Mouse (Mus musculus) liver, adult 2 months (tissue): ENCODE measurements around the gene Nars2. TPM values are rescaled to one million over a fixed set of nuclear protein-coding genes. Genes with fewer than 3 reads are reported as not detected.

ENCODE experiments used
- DNase-seq: peaks from one replicate; pipeline ENCODE4 v3.0.0-alpha.2; 2011; ENCODE audit warnings: low read depth, low spot score; ENCODE audit errors: extremely low read depth
- H3K27ac ChIP-seq: fragments of 200-500 bp; replicated peaks from 2 replicates; pipeline ENCODE4 v1.5.1; 2012; ENCODE audit warnings: low read depth, mild to moderate bottlenecking, control low read depth, inconsistent platforms, low read length; ENCODE audit not compliant: insufficient read depth
- H3K27me3 ChIP-seq: fragments of 200-500 bp; 2 replicates; pipeline ENCODE4 v1.6.1; 2012; ENCODE audit warnings: mild to moderate bottlenecking, moderate library complexity, low read length, inconsistent platforms; ENCODE audit not compliant: control insufficient read depth, insufficient read depth
- H3K36me3 ChIP-seq: fragments of 200-500 bp; 2 replicates; pipeline ENCODE4 v1.6.1; 2012; ENCODE audit warnings: low read length, inconsistent platforms; ENCODE audit not compliant: control insufficient read depth, insufficient read depth
- H3K4me1 ChIP-seq: fragments of 200-500 bp; 2 replicates; pipeline ENCODE4 v1.6.1; 2011; ENCODE audit warnings: low read length; ENCODE audit not compliant: control insufficient read depth, insufficient read depth
- H3K4me3 ChIP-seq: fragments of 200-500 bp; 2 replicates; pipeline ENCODE4 v1.5.1; 2011; ENCODE audit warnings: low read depth, mild to moderate bottlenecking, control low read depth, low read length, moderate library complexity; ENCODE audit not compliant: insufficient read depth
- H3K79me2 ChIP-seq: fragments of 200-500 bp; 2 replicates; pipeline ENCODE4 v1.6.1; 2012; ENCODE audit warnings: inconsistent platforms, mild to moderate bottlenecking, low read length, moderate library complexity; ENCODE audit not compliant: control insufficient read depth, insufficient read depth
- H3K9ac ChIP-seq: fragments of 200-500 bp; 2 replicates; pipeline ENCODE4 v1.6.1; 2012; ENCODE audit warnings: low read depth, mild to moderate bottlenecking, control low read depth, inconsistent platforms, low read length
- CTCF ChIP-seq: fragments of 200-500 bp; IDR thresholded peaks from 2 replicates; pipeline ENCODE4 v1.5.1; 2011; ENCODE audit warnings: low read depth, low read length, control low read depth
- POLR2A ChIP-seq: fragments of 200-500 bp; IDR thresholded peaks from 2 replicates; pipeline ENCODE4 v1.6.1; 2011; ENCODE audit warnings: low read length, control low read depth; ENCODE audit not compliant: insufficient read depth; ENCODE audit errors: extremely low read depth
- whole genome bisulfite sequencing: fragments of 180-500 bp; shearing (Covaris S2); methylation state at CpG from one replicate; pipeline ENCODE4 v1.1.7; 2018; 5-methylcytosine and 5-hydroxymethylcytosine counted together
- polyA plus RNA-seq: library from polyadenylated mRNA; depleted of rRNA; stranded (reverse); fragments of >200 nt; gene quantifications from 2 replicates; pipeline ENCODE4 v1.2.3, GENCODE M21; 2012
- total RNA-seq: library from RNA; depleted of rRNA; stranded (reverse); fragments of >200 nt; gene quantifications from 2 replicates; pipeline ENCODE4 v1.2.3, GENCODE M21; 2014

Gene Nars2
- total and polyA plus RNA-seq, 2 experiments: 6.9 to 17.3 TPM

DNA sequence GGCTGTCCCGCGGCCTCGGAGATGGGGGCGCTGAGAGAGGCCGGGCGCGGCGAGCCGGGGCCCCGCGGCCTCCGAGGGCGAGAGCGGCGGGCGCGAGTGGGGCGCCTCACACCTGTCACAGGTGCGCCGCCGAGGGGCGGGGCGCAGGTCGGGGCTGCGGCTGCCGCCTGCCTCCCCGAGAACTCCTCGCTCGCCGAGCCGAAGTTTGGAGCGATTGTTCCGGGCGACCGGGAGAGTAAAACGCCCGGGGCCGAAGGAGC is 130.6 kb downstream of the Nars2 start:
- no peak for TF ChIP-seq CTCF
- no peak for TF ChIP-seq POLR2A
- no peak for DNase-seq
- Histone ChIP-seq H3K4me3 (peak overlapping the region; percentile 70), H3K27ac (peak overlapping the region; percentile 44), H3K79me2 (no peaks in the 10 kb centered on the region), H3K4me1 (peaks cover 10% of the 10 kb centered on the region; the same call in 1 of the 2 replicates), H3K27me3 (no peaks in the 10 kb centered on the region; the same call in 1 of the 2 replicates), H3K9ac (peak overlapping the region; percentile 90), H3K36me3 (no peaks in the 10 kb centered on the region)
- under 1% methylated on average over 30 of the region's 38 CpGs for WGBS

DNA sequence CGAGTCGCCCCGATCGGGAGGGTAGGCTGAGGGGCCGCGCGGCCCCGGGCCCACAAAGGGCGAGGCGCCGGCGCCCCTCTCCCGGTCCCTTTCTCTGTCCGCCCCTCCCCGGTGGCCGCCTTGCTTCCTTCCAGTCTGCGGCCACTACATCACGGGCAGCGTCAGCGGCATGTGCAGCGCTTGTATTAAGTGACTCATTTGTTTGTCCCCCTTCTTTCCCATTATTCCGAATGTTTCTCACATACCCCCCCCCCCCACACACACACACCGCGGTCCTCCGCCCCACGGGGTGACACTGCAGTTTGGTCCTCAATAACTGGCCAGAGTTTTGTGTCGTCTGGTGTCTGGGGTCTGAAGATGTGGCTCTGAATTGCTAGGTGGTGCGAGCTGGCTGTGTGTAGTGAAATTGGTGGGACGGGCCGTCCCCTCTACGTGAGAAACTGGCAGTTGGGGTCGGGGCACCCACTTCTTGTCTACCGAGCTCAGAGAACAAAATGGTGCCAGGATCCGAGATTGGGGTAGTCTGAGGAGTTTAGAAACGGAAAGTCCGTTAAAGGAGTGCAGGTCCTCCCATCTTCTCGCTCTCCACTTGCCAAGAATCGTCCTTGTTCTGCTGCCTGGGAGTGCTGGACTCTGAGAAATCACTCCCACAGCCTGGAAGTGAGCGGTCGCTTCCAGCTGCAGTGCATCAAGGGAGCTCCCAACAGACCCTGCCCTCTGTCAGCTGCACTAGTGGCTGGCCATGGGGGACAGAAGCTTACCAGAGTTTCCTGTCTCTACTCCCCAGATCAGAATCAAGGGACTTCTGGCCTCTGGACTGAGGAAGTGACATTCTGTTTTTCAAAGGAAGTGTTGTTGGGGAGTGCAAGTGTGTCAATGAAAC is 131.2 kb downstream of the Nars2 start:
- peak overlapping the region; percentile 73 for H3K27ac ChIP-seq
- no peaks in the 10 kb centered on the region for H3K79me2 ChIP-seq
- H3K9ac ChIP-seq: peak overlapping the region; percentile 90
- H3K36me3 ChIP-seq: no peaks in the 10 kb centered on the region
- no peaks in the 10 kb centered on the region; the same call in 1 of the 2 replicates for H3K27me3 ChIP-seq
- TF ChIP-seq CTCF (no peak), POLR2A (no peak)
- peak overlapping the region; percentile 70 for H3K4me3 ChIP-seq
- 5% methylated on average over 31 of the region's 40 CpGs for WGBS
- peak; percentile 48 for DNase-seq
- H3K4me1 ChIP-seq: peaks cover 10% of the 10 kb centered on the region; the same call in 1 of the 2 replicates

DNA sequence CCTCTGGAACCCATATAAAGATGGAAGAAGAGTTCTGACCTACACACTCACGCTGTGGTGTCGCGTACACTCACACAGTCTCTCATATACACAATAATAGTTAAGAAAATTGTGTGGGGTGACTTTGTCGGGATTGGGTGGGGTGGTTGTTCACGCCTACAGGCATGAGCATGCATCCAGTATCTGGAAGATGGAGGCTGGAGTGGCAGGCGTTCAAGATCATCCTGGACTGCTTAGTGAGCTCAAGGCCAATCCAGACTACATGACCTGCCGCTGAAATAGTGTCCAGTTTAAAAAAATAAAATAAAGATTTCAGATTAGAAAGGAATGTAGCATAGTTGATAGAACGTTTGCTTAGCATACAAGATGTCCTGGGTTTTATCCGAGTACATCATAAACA is 132.3 kb downstream of the Nars2 start:
- WGBS: 77% methylated on average over 9 of the region's 9 CpGs
- Histone ChIP-seq H3K4me3 (no peak overlapping the region), H3K79me2 (no peaks in the 10 kb centered on the region), H3K4me1 (peaks cover 10% of the 10 kb centered on the region; the same call in 1 of the 2 replicates), H3K9ac (no peak overlapping the region), H3K27ac (no peak overlapping the region), H3K36me3 (no peaks in the 10 kb centered on the region), H3K27me3 (no peaks in the 10 kb centered on the region; the same call in 1 of the 2 replicates)
- TF ChIP-seq POLR2A: no peak
- TF ChIP-seq CTCF: no peak
- no peak for DNase-seq

DNA sequence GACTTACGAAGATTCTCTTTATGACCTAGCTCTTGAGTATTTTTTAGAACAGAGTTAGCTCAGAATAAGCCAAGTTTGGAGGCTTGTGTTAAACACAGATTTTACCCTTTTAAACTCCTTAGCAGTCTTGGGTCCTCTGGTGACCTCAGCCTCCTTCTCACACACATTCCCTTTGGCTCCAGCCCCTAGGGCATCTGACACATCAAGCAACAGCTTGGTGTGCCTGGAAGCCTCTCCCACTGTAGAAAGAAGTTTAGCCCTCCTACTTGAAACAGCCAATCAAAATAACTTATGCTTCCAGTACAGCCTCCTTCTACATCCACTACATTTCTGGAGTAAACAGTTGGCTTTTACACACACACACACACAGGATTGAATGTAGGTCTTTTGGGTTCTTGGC is 132.9 kb downstream of the Nars2 start:
- Histone ChIP-seq H3K27ac (no peak overlapping the region), H3K4me1 (peaks cover 9% of the 10 kb centered on the region; the same call in 1 of the 2 replicates), H3K4me3 (no peak overlapping the region), H3K79me2 (no peaks in the 10 kb centered on the region), H3K36me3 (no peaks in the 10 kb centered on the region), H3K9ac (no peak overlapping the region), H3K27me3 (no peaks in the 10 kb centered on the region; the same call in 1 of the 2 replicates)
- no peak for DNase-seq
- WGBS: 88% methylated on average over 1 of the region's 1 CpGs
- TF ChIP-seq CTCF (no peak), POLR2A (no peak)

DNA sequence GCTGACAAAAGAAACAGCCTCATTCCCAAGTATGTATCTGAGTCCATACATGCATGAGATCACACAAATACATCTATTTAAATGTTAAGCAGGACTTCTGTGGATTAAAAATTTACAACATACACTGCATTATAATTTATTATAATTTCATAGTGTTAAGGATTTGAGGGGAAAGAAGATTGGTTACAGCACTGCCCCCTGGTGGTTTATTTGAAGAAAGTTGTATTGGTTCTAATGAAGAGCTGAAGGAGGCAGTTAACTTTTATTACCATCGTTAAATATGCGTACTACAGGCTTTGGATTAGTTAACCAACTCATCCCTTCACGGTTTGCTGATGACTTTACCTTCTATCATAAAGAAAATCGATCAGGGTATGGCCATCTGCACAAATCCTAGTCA is 134.0 kb downstream of the Nars2 start:
- TF ChIP-seq POLR2A (no peak), CTCF (peak; percentile 33)
- H3K36me3 ChIP-seq: no peaks in the 10 kb centered on the region
- DNase-seq: peak; percentile 41
- H3K79me2 ChIP-seq: no peaks in the 10 kb centered on the region
- no peak overlapping the region for H3K4me3 ChIP-seq
- WGBS: 9% methylated on average over 4 of the region's 4 CpGs
- H3K27ac ChIP-seq: no peak overlapping the region
- H3K27me3 ChIP-seq: no peaks in the 10 kb centered on the region; the same call in 1 of the 2 replicates
- H3K4me1 ChIP-seq: peaks cover 7% of the 10 kb centered on the region; the same call in 1 of the 2 replicates
- H3K9ac ChIP-seq: no peak overlapping the region

DNA sequence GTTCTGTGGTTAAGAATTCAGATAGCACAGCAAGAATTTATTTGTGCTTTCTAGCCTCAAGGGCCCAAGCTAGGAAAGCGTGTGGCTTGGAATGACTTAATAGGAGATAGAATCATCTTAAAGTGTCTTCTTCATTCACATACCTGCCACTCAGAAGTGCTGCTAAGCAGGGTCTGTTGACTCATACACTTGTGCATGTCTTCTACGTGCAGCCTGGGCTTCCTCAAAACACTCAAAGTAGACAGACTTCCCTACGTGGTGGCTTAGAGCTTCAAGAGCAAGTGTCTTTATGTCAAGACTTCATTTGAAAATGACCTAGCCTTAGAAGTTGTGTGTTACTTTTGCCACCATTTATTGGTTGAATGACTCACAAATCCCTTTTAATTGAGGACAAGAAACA is 142.9 kb downstream of the Nars2 start:
- no peaks in the 10 kb centered on the region for H3K79me2 ChIP-seq
- H3K36me3 ChIP-seq: no peaks in the 10 kb centered on the region
- H3K27ac ChIP-seq: no peak overlapping the region
- no peak for TF ChIP-seq CTCF
- no peak for TF ChIP-seq POLR2A
- no peak overlapping the region for H3K4me3 ChIP-seq
- DNase-seq: no peak
- 77% methylated on average over 3 of the region's 3 CpGs for WGBS
- H3K9ac ChIP-seq: no peak overlapping the region
- no peaks in the 10 kb centered on the region for H3K4me1 ChIP-seq
- H3K27me3 ChIP-seq: no peaks in the 10 kb centered on the region
